Mouse (Mus musculus) gastrocnemius, adult 2 months (tissue): ENCODE data around the gene Cnnm3. TPM values are rescaled to one million over a fixed set of nuclear protein-coding genes. Genes with fewer than 3 reads are reported as not detected.

ENCODE experiments used
- DNase-seq: peaks from one replicate; pipeline ENCODE4 v3.0.0; 2022
- H3K27ac ChIP-seq: fragments of 200-600 bp; 2 replicates; pipeline ENCODE4 v1.8.1; 2022; ENCODE audit warnings: mild to moderate bottlenecking
- H3K4me3 ChIP-seq: fragments of 200-600 bp; 2 replicates; pipeline ENCODE4 v1.8.1; 2022; ENCODE audit warnings: mild to moderate bottlenecking, moderate library complexity
- CTCF ChIP-seq: fragments of 200-600 bp; IDR thresholded peaks from 2 replicates; pipeline ENCODE4 v1.8.1; 2022; ENCODE audit warnings: antibody characterized with exemption, mild to moderate bottlenecking, moderate library complexity
- intact Hi-C: fragments of 180-260 bp; cut with DNase I; formaldehyde crosslinking; loops from one replicate; pipeline ENCODE4 v1.15.1; 2025
- total RNA-seq, 2 experiments: library from RNA; stranded (reverse); gene quantifications; 2 replicates each; pipeline ENCODE4 v1.2.3; 2021

Gene Cnnm3
- total RNA-seq, 2 experiments from 2014 or later = 9.7 to 12.0 TPM

- H3K4me3 ChIP-seq = peak overlapping the region; percentile 99
- no peak for TF ChIP-seq CTCF
- DNase-seq = no peak
- intact Hi-C loops = no loop called here
- H3K27ac ChIP-seq = peak overlapping the region; percentile 96
These were observed 1.3 kb downstream of the Cnnm3 start for GRCm38 (mm10) chr1:36512966-36513280.

DNA sequence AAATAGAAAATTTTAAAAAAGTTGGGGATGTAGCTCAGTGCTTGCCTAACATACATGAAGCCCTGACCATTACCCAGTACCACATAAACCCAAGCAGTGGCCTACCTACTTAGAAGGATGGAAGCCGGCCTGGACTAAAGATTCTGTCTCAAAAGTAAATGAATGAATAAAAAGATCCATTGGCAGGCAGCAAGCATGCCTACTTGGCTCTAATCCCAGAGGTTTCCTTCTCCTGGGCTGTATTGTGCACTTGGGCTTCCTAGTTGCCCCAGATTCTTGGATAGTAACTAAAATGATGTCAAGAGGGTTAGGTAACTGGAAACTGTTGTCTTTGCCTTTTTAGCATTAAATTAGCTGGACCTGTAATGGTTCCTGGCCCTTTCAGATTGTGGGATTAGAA, 1.6 kb downstream of the Cnnm3 start:
- Histone ChIP-seq H3K27ac (peak overlapping the region; percentile 96), H3K4me3 (peak overlapping the region; percentile 99)
- no peak for TF ChIP-seq CTCF
- intact Hi-C loops = no loop called here
- DNase-seq = no peak

- intact Hi-C loops = no loop called here
- Histone ChIP-seq H3K27ac (peak overlapping the region; percentile 96), H3K4me3 (peak overlapping the region; percentile 99)
- DNase-seq = no peak
- TF ChIP-seq CTCF = peak; percentile 60
These were observed 2.1 kb downstream of the Cnnm3 start for GRCm38 (mm10) chr1:36513718-36514117.

DNA sequence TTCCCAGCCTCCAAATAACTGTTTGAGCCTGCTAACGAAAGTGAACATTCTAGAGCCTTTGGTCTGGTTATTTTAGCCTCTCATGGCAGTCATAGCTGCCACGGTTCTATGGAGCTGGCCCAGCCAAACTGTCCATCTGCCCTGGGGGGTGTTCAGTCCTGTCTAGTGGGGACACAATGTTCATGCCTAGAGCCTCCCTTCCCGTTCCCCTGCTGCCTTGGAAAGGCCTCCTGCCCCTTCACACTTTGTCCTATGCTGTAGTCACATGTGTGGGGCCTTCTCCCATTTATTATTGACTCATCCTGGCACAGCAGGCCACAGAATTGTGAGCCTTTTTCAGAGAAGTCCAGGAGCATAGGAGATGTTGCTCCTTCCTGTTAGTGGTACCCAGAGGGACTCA, 6.6 kb downstream of the Cnnm3 start:
- no peak for TF ChIP-seq CTCF
- DNase-seq = no peak
- intact Hi-C loops = no loop called here
- no peak overlapping the region for H3K4me3 ChIP-seq
- peak overlapping the region; percentile 31 for H3K27ac ChIP-seq

- Histone ChIP-seq H3K27ac (no peak overlapping the region), H3K4me3 (no peak overlapping the region)
- no peak for DNase-seq
- intact Hi-C loops = no loop called here
- no peak for TF ChIP-seq CTCF
These were observed 8.0 kb downstream of the Cnnm3 start for GRCm38 (mm10) chr1:36519626-36520025.

GRCm38 (mm10) chr1:36522210-36522609, 10.5 kb downstream of the Cnnm3 start:
- DNase-seq = peak; percentile 43
- intact Hi-C loops = no loop called here
- no peak overlapping the region for H3K4me3 ChIP-seq
- peak overlapping the region; percentile 76; the same call in 1 of the 2 replicates for H3K27ac ChIP-seq
- TF ChIP-seq CTCF = no peak

- H3K4me3 ChIP-seq = peak overlapping the region; percentile 40
- TF ChIP-seq CTCF = no peak
- intact Hi-C loops = no loop called here
- peak overlapping the region; percentile 76 for H3K27ac ChIP-seq
- peak; percentile 76 for DNase-seq
These were observed 11.8 kb downstream of the Cnnm3 start for GRCm38 (mm10) chr1:36523332-36524013.

GRCm38 (mm10) chr1:36524058-36524457, 12.4 kb downstream of the Cnnm3 start:
- intact Hi-C loops = no loop called here
- no peak for DNase-seq
- peak overlapping the region; percentile 40 for H3K4me3 ChIP-seq
- TF ChIP-seq CTCF = no peak
- peak overlapping the region; percentile 76 for H3K27ac ChIP-seq

GRCm38 (mm10) chr1:36525774-36526173, 14.1 kb downstream of the Cnnm3 start:
- intact Hi-C loops = no loop called here
- no peak overlapping the region for H3K27ac ChIP-seq
- TF ChIP-seq CTCF = no peak
- peak; percentile 44 for DNase-seq
- H3K4me3 ChIP-seq = no peak overlapping the region

DNA sequence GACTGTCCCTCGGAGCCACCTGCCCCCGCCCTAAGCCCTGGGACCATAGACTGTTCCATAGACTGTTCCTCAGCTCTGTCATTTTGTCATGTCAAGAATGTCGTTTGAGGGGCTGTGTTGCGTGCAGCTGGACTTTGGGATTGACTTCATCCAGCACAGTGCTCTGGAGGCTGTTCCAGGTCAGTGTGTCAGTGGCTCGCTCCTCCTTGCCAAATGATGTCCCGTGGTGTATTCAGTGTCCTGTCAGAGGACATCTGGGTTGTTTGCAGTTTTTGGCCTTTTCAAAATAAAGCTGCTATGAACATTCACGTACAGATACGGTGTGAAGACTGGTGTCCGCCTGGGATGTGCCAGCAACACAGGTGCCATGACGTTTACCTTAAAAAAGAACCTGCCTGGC, 15.2 kb downstream of the Cnnm3 start:
- TF ChIP-seq CTCF = no peak
- intact Hi-C loops = no loop called here
- no peak overlapping the region for H3K27ac ChIP-seq
- DNase-seq = peak; percentile 34
- no peak overlapping the region for H3K4me3 ChIP-seq

DNA sequence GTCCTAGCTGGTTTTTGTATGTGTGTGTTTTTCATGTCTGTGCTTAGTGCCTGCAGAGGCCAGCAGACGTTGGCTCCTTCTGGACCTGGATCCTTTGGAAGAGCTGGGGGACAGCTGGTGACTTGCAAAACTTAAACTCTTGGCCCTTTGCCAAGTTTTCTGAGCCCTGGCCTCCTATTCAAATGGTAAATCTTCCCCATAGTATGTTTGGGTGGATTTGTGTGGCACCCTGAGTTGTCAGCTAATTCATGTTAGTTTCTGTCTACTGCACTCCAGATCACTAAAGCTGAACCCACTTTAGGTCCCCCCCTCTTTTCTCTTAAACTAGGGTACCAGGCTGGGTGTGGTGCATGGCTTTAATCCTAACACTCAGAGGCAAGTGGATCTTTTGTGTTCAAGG, 16.7 kb downstream of the Cnnm3 start:
- H3K4me3 ChIP-seq = no peak overlapping the region
- intact Hi-C loops = no loop called here
- TF ChIP-seq CTCF = no peak
- H3K27ac ChIP-seq = peak overlapping the region; percentile 72
- DNase-seq = peak; percentile 64

- Histone ChIP-seq H3K4me3 (no peak overlapping the region), H3K27ac (peak overlapping the region; percentile 91; the same call in 1 of the 2 replicates)
- DNase-seq = peak; percentile 50
- intact Hi-C loops = no loop called here
- no peak for TF ChIP-seq CTCF
These were observed 17.6 kb downstream of the Cnnm3 start for GRCm38 (mm10) chr1:36529274-36529673.

DNA sequence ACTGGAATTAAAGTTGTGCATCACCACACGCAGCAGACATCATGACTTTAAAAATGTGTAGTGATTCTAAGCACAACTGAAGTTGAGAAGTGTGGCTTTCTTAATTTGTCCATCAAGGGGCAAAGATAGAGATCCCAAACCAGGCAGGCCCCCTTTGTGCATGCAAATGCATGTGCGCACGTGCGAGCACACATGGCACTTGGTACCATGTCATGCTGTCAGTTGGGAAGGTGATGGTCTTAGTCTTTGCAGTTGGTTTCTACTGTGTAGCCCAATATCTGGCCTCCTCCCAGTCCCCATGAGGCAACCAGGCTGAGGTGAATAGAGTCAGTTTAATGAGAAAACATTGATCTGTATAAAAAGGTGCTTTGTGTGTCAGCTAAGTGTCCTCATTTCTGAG, 18.2 kb downstream of the Cnnm3 start:
- intact Hi-C loops = no loop called here
- no peak for TF ChIP-seq CTCF
- peak overlapping the region; percentile 91 for H3K27ac ChIP-seq
- no peak overlapping the region for H3K4me3 ChIP-seq
- DNase-seq = peak; percentile 54

DNA sequence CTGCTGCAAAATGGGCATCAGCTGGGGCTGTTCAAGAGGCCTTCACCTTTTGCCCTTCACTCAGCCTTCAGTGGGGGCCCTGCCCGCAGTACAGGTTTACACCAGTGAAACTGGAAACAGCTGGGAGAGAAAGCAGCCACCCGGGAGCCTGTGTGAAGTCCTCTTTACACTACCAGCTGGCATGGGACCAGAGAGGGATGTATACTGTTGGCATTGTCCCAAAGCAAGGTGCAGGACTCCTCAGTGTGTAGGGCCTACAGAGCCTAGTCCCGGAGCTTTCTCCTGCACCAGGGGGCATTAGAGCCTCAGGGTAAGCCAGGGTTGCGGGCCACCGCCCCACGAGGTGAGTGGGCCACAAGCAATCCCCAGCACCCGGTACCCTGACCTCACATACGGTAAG, 18.8 kb downstream of the Cnnm3 start:
- intact Hi-C loops = no loop called here
- DNase-seq = peak; percentile 61

More for the DNA sequence above, 18.8 kb downstream of the Cnnm3 start:
- no peak overlapping the region for H3K4me3 ChIP-seq
- no peak for TF ChIP-seq CTCF
- H3K27ac ChIP-seq = peak overlapping the region; percentile 91
